Mouse (Mus musculus) intestine, embryonic 16.5 days (tissue): ENCODE measurements around the gene Sun1. TPM values are rescaled to one million over a fixed set of nuclear protein-coding genes. Genes with fewer than 3 reads are reported as not detected.
A peak's percentile ranks its signal among the peaks of the same experiment; 100 is the strongest.

Experiments used
- ATAC-seq: fragments of 200-750 bp; cut with Nextera tagmentation; 2 replicates; pipeline ENCODE4 v1.8.0; 2017; ENCODE audit warnings: moderate TSS enrichment, moderate library complexity
- H3K27ac ChIP-seq: fragments of 300-500 bp; sonication (generic); 2 replicates; pipeline ENCODE4 v1.5.1; 2014; ENCODE audit warnings: mild to moderate bottlenecking, low read length
- H3K27me3 ChIP-seq: fragments of 300-500 bp; sonication (generic); replicated peaks from 2 replicates; pipeline ENCODE4 v1.6.1; 2014; ENCODE audit warnings: low read length, control low read depth, mixed read lengths; ENCODE audit not compliant: control insufficient read depth, insufficient read depth
- H3K36me3 ChIP-seq: fragments of 300-500 bp; sonication (generic); 2 replicates; pipeline ENCODE4 v1.6.1; 2014; ENCODE audit warnings: low read length, control low read depth; ENCODE audit not compliant: control insufficient read depth, insufficient read depth
- H3K4me1 ChIP-seq: fragments of 300-500 bp; sonication (generic); 2 replicates; pipeline ENCODE4 v1.6.1; 2014; ENCODE audit warnings: low read length, control low read depth, mixed read lengths; ENCODE audit not compliant: control insufficient read depth, insufficient read depth
- H3K4me2 ChIP-seq: fragments of 300-500 bp; sonication (generic); 2 replicates; pipeline ENCODE4 v1.6.1; 2014; ENCODE audit warnings: low read depth, low read length, control low read depth
- H3K4me3 ChIP-seq: fragments of 300-500 bp; sonication (generic); 2 replicates; pipeline ENCODE4 v1.5.1; 2014; ENCODE audit warnings: mild to moderate bottlenecking, low read length
- H3K9ac ChIP-seq: fragments of 300-500 bp; sonication (generic); 2 replicates; pipeline ENCODE4 v1.6.1; 2014; ENCODE audit warnings: low read depth, low read length
- H3K9me3 ChIP-seq: fragments of 300-500 bp; sonication (generic); 2 replicates; pipeline ENCODE4 v1.6.1; 2016; ENCODE audit warnings: low read length, control low read depth; ENCODE audit not compliant: control insufficient read depth
- WGBS: fragments of 180-500 bp; shearing (Covaris S2); extraction: QIAGEN DNeasy Blood & Tissue Kit; methylation state at CpG from one replicate; pipeline ENCODE4 v1.1.7; 2014; 5-methylcytosine and 5-hydroxymethylcytosine counted together
- polyA plus RNA-seq: library from polyadenylated mRNA; unstranded; fragments of >200 nt; fragmentation: Nextera tagmentation; extraction: Ambion mirVana; gene quantifications from 2 replicates; pipeline ENCODE4 v1.2.1, GENCODE M21; 2015

Gene Sun1
- polyA plus RNA-seq, 1 experiment from 2014 or later, result 38.8 TPM

DNA sequence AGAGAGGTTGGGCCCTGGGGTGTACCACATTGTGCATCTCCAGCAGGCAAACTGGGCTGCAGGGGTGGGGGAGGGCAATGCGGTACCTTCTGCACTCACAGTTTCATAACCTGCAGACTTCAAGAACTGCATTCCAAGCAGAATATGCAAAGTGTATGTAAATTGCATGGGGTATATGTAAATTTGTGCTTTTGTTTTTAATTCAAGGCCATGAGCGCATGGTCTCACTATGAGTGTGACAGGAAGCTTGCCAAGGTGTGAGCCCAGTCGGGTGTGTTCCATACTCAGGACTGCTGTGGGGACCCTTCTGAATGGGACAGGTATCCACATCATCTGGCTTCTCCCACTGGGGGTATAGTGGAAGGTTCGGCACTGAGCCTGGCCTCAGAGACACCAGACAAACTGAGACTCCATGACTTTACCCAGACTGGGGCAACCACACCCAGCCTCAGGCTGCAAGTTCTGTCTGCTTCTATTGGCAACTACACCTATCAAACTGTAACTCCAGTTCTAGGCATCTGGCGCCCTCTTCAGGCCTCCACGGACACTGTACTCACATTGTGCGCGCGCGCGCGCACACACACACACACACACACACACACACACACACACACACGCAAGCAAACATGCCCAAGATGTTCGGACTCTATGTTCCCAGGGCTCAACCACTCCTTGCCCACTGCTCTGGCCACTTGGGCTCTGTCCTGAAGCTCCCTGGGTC is 83.2 kb downstream of the Sun1 start:
- Histone ChIP-seq H3K27ac (no peak overlapping the region), H3K4me1 (peaks cover 39% of the 10 kb centered on the region), H3K27me3 (no peaks in the 10 kb centered on the region), H3K4me2 (no peak overlapping the region), H3K9me3 (no peaks in the 10 kb centered on the region), H3K9ac (no peak overlapping the region), H3K4me3 (no peak overlapping the region), H3K36me3 (peaks cover 4% of the 10 kb centered on the region; the same call in 1 of the 2 replicates)
- 96% methylated on average over 14 of the region's 14 CpGs for WGBS
- no peak for ATAC-seq

DNA sequence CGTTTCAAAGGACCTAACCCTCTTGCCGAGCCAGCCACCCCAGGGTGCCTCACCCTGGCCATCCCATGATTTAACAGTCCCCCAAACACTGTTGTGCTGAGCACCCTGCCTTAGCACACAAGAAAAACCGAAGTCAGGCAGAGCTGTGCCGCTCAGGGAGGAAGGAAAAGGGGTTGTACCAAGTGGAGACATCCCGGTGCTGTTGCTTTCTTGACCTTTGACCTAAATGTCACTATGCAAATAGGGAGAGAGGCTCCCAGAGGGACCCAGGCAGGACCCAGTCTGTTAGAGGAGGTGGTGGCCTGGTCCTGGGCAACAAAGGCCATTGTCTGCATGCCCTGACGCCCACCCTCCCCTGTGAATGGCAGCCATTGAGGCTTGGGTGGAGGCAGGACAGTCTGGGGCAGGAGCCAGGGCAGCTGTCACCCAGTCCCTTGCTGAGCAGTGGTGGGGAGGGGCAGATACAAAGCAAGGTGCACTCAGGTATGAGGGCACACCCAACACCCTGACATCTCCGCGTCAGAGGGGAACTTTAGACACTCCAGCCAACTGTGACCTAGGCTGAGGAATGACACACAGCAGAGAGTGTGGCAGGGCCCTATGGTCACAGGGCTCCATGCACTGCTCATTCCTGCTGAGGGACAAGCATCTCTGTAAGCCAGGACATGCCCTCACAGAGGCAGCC is 85.1 kb downstream of the Sun1 start:
- peak overlapping the region; percentile 35; the same call in 1 of the 2 replicates for H3K9ac ChIP-seq
- H3K4me2 ChIP-seq, result peak overlapping the region; percentile 2; the same call in 1 of the 2 replicates
- H3K36me3 ChIP-seq, result peaks cover 4% of the 10 kb centered on the region; the same call in 1 of the 2 replicates
- H3K27me3 ChIP-seq, result no peaks in the 10 kb centered on the region
- H3K4me1 ChIP-seq, result peaks cover 39% of the 10 kb centered on the region
- H3K9me3 ChIP-seq, result no peaks in the 10 kb centered on the region
- WGBS, result 34% methylated on average over 8 of the region's 8 CpGs
- ATAC-seq, result peak; percentile 74
- no peak overlapping the region for H3K4me3 ChIP-seq
- peak overlapping the region; percentile 75 for H3K27ac ChIP-seq

- Histone ChIP-seq H3K9ac (peak overlapping the region; percentile 35; the same call in 1 of the 2 replicates), H3K27me3 (no peaks in the 10 kb centered on the region), H3K4me3 (no peak overlapping the region), H3K4me1 (peaks cover 39% of the 10 kb centered on the region), H3K36me3 (peaks cover 4% of the 10 kb centered on the region; the same call in 1 of the 2 replicates), H3K9me3 (no peaks in the 10 kb centered on the region), H3K27ac (peak overlapping the region; percentile 75), H3K4me2 (peak overlapping the region; percentile 2; the same call in 1 of the 2 replicates)
- WGBS, result 44% methylated on average over 14 of the region's 14 CpGs
- peak; percentile 24 for ATAC-seq
Measured at GRCm38 (mm10) chr5:139286142-139286941, 85.9 kb downstream of the Sun1 start.

- 0 out of 2 replicates have a peak overlapping the region, but pooled peaks have one; percentile 9 for H3K9ac ChIP-seq
- H3K4me3 ChIP-seq, result no peak overlapping the region
- WGBS, result 76% methylated on average over 5 of the region's 5 CpGs
- H3K4me1 ChIP-seq, result peaks cover 34% of the 10 kb centered on the region
- peak; percentile 37 for ATAC-seq
- H3K9me3 ChIP-seq, result no peaks in the 10 kb centered on the region
- H3K27me3 ChIP-seq, result no peaks in the 10 kb centered on the region
- peaks cover 4% of the 10 kb centered on the region; the same call in 1 of the 2 replicates for H3K36me3 ChIP-seq
- no peak overlapping the region for H3K4me2 ChIP-seq
- H3K27ac ChIP-seq, result peak overlapping the region; percentile 75
Measured at GRCm38 (mm10) chr5:139287099-139287498, 86.7 kb downstream of the Sun1 start.

DNA sequence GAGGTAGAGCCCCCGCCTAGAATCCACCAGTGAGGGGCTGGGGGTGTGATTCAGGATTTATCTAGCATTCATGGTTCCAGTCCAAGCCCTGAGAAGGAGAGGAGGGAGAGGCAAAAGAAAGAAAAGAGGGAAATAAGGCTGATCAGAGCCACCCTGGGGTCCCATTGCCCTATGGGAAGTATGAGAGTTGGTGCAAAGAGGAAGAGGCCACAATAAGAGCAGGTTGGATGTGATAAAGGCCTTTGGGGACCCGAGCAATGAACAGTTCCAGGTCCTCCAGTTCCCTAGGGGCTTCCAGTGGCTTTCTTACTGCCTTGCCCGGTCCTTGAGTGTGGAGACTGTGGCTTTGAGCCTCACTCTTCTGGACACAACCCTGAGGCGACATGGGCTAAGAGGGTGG is 87.3 kb downstream of the Sun1 start:
- Histone ChIP-seq H3K4me2 (no peak overlapping the region), H3K9ac (no peak overlapping the region), H3K4me3 (no peak overlapping the region), H3K4me1 (peaks cover 29% of the 10 kb centered on the region), H3K27ac (no peak overlapping the region), H3K36me3 (peaks cover 4% of the 10 kb centered on the region; the same call in 1 of the 2 replicates), H3K9me3 (no peaks in the 10 kb centered on the region), H3K27me3 (no peaks in the 10 kb centered on the region)
- 86% methylated on average over 4 of the region's 4 CpGs for WGBS
- ATAC-seq, result no peak

DNA sequence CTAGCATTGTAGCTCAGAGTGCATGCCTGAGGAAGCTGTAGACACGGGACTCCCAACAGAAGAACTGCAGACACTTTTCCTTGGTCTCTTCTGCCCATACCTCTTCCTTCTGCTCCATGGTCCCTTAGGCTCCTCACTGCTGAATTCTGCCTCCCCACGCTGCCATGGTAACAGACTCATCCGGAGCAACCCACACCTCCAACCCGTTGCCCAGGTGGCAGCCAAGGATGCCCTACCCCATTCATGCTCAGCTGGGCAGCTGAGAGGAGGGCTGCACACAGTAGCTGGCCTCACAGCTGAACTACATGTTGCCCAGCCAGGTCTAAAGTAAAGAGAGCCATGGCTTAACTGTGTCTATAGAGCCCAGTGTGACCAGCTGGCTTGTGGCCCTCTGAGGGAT is 88.2 kb downstream of the Sun1 start:
- Histone ChIP-seq H3K27ac (no peak overlapping the region), H3K4me2 (no peak overlapping the region), H3K9me3 (no peaks in the 10 kb centered on the region), H3K4me1 (peaks cover 29% of the 10 kb centered on the region), H3K4me3 (no peak overlapping the region), H3K9ac (no peak overlapping the region), H3K36me3 (peaks cover 4% of the 10 kb centered on the region; the same call in 1 of the 2 replicates), H3K27me3 (no peaks in the 10 kb centered on the region)
- WGBS, result 79% methylated on average over 4 of the region's 4 CpGs
- no peak for ATAC-seq

GRCm38 (mm10) chr5:139290467-139291259 is 90.2 kb downstream of the Sun1 start:
- Histone ChIP-seq H3K4me1 (peaks cover 20% of the 10 kb centered on the region), H3K9ac (no peak overlapping the region), H3K27ac (no peak overlapping the region), H3K9me3 (no peaks in the 10 kb centered on the region), H3K27me3 (no peaks in the 10 kb centered on the region), H3K36me3 (peaks cover 6% of the 10 kb centered on the region; the same call in 1 of the 2 replicates), H3K4me3 (no peak overlapping the region), H3K4me2 (no peak overlapping the region)
- 83% methylated on average over 12 of the region's 12 CpGs for WGBS
- ATAC-seq, result no peak

- Histone ChIP-seq H3K27me3 (no peaks in the 10 kb centered on the region), H3K27ac (no peak overlapping the region), H3K36me3 (peaks cover 6% of the 10 kb centered on the region; the same call in 1 of the 2 replicates), H3K4me3 (no peak overlapping the region), H3K9me3 (no peaks in the 10 kb centered on the region), H3K4me1 (peaks cover 7% of the 10 kb centered on the region), H3K9ac (no peak overlapping the region), H3K4me2 (no peak overlapping the region)
- no peak for ATAC-seq
- 66% methylated on average over 6 of the region's 6 CpGs for WGBS
Measured at GRCm38 (mm10) chr5:139291811-139292560, 91.5 kb downstream of the Sun1 start.
